Mouse (Mus musculus): ENCODE data around the gene Grin2d. TPM values are rescaled to one million over a fixed set of nuclear protein-coding genes. Genes with fewer than 3 reads are reported as not detected.

The Grin2d gene
- polyA plus RNA-seq (2012; rRNA removed), result 12.8 and 18.8 TPM in 2 replicates

DNA sequence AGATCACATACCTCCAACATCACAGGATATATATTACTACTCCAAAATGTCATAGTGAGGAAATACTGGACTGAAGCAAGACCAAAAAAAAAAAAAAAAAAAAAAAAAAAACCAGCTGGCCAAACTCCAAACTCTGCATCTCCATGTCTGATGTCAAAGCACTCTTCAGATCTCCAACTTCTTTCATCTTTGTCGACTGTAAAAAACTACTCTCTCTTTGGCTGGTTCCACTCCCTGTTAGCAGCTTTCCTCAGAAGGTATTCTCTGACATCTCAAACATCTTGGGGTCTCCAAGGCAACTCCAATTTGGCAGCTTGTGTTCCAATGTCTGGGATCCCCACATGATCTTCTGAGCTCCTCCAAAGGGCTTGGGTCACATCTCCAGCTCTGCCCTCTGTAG lies at the start of gene Grin2d:
TSS of gene Grin2d (minus strand) at position 101 of the 400 bp plus-strand sequence.

DNA sequence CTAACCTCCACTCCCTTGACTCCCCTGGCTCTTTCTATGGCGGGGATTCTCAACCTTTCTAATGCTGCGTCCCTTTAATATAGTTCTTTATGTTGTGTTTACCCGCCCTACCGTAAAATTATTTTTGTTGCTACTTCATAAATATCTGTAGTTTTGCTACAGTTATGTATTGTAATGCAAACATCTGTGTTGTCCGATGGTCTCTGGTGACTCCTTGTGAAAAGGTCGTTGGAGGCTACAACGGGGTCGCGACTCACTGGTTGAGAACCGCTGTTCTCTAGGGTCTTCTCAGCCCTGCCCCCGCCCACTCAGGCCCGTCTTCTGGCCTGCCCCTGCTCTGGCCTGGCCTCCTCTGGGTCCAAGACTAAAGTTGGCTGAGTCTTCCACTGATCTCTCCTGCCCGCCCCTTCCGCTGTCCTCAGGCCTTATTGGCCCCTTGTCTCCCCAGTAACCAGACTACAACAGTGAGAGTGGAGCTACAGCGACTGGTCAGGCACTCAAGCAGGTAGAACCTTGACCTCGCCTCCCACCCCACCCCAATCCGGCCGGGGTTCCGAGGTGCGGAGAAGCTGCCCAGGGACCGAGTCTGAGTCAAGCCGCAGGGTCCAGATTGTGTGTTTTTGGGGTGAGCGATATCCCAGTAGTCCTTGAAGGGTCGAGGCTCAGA lies 45.7 kb upstream of the Grin2d start, which contains the start of gene Ccdc114:
TSS of gene Ccdc114 (plus strand) at position 311 of the 667 bp plus-strand sequence.

DNA sequence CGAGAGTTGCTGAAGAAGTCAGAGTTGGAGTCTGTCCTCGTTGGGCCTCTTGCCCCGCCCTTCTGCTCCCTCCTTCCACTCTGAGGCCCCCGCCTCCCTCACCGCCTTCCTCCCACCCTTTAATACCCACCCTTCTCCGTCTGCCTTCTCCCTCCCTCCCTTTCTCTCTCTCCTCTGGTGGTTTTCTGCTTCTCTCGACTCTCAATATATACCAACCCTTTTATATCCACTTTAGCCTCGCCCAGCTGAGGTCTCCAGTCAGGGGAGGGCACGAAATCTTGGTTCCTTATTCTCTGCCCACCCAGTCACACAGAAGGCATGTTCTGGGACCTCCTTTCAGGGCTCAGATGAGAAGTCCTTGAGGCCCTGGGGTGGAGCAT lies 43.1 kb upstream of the Grin2d start, which contains the start of gene Emp3:
TSS of gene Emp3 (minus strand) at position 163 of the 380 bp plus-strand sequence.

DNA sequence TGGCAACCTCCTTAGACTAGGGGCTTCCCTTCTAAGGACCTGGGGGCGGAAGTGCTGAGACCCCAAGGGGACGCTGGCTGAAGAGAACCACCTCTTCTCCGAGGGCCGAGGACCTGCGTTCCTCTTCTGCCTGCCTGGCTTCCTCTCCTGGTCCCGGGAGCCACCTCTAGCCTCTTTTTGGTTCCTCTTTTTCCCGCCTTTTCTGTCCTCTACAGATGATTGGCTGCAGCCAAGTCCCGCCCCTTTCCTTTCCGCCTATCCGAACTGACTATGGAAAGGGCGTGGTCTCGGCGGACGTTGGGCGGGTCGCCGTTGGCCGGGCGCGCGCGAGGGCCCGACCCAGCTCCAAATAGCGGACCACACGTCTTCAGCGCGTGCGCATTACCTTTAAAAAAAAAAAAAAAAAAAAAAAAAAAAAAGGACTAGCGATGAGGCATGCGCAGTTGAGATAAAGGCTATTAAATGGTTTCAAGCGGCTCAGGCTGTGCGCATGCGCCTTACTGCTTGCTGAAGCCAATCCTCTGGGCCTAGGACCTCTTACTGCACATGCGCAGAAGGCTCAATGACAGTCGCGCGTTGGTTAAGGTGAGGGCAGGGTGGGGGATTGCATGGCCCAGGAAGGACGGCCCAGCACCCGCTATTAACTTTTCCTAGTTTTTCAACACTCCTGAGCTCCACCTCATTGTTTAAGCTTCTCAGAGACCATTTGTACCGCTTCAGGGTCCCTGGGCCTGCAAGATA lies 18.5 kb upstream of the Grin2d start, which contains the start of the genes Syngr4 and Tmem143:
TSS of gene Syngr4 (minus strand) at position 198 of the 741 bp plus-strand sequence.
TSS of gene Tmem143 (plus strand) at position 425 of the 741 bp plus-strand sequence.

GRCm38 (mm10) chr7:45872624-45873023 lies 5.6 kb downstream of the Grin2d start, which contains the start of gene Kdelr1:
TSS of gene Kdelr1 (plus strand) at chr7:45872772.

DNA sequence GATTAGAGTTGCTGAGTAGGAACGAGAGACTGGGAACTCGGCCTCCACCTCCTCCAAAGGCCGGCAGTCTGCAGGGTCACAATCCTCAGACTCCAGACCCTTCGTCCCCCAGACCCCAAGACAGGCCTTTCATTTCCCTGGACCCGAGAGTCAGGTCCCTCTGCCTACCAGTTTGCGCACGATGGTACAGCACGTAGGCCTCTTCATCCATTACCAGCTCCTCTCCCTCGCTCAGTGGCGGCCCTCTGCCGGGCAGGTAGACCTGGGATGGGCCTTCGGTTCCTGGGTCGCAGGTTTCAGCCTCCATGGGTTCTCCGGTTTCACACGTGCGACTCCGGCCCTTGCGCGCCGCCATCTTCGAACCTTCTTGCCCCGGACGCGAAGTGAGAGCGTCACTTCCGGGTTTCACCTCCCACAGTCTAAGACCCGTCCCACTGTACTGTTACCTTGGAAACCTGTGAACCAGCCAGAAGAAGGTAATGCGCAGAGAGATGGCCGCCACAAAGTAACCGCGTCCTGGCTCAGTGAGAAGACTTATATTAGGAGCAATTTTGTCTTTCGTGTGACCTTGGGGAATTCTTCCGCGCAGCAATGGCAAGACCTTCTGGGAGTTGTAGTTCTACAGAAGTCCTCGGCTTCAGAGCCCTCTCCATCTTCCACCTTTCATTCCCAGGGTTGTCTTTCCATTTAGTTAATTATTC lies 47.6 kb downstream of the Grin2d start, which contains the start of gene Grwd1:
TSS of gene Grwd1 (minus strand) at position 518 of the 701 bp plus-strand sequence.

DNA sequence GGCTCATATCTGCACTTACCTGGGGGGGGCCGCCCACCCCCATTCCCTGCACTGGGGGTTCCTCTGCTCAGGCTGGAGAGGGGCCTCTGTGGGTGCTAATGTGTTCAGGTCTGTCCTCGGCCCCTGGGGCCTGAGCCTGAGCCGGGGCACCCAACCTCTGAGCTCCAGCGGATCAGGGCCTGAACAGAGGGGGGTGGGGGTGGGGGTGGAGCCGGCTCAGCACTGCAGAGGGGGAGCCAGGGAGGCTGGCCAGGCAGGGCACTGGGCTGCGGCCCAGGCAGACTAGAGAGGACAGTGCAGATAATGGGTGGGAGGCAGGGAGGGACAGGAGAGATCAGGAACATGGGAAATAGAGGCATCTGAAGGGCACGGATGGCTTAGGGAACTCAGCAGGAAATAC lies 53.6 kb downstream of the Grin2d start, which contains the start of gene Kcnj14:
TSS of gene Kcnj14 (minus strand) at position 185 of the 400 bp plus-strand sequence.

GRCm38 (mm10) chr7:45813787-45814779 lies 64.1 kb downstream of the Grin2d start, which contains the start of gene Cyth2:
TSS of gene Cyth2 (minus strand) at chr7:45814581.

DNA sequence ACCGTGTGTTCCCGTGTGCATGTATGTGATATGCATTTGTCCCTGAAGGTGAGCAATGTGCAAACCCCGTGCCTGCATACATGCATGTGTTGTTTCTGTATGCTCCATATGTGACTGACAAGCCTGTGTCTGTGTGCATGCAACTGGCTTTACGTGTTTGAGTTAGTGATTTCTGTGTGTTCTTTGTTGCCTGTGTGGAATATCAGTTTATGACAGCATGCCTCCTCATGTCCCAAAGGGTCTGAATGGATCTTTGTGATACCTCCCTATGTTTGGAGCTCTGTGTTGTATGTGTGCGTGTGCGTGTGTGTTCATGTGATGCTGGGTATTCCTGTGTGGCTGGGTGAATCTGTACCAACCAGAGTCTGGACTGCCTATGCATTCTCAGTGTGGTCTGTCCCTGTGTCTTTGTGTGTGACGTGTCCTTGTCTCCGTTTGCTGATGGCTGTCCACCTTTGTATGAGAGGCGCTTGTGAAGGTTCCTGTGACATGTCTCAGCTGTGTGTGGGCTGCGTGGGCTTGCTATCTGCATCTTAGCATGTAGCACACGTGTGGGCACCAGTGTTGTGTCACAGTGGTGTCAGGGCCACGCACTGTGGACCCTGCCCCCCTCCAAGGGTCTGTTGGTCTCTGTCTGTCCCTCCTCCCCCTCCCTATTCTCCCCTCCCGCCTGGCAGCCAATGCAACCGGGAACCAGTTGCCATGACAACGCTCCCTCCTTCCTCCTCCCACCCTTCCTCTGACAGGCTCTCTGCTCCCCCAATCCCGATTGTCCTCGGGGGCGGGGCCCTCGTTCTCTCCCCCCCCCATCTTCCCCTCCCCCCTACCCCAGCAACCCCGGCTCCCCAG lies 93.4 kb downstream of the Grin2d start, which contains the start of gene Sult2b1:
TSS of gene Sult2b1 (minus strand) at position 146 of the 849 bp plus-strand sequence.

GRCm38 (mm10) chr7:45783511-45784091 lies 94.6 kb downstream of the Grin2d start, which contains the start of gene Lmtk3:
TSS of gene Lmtk3 (plus strand) at chr7:45783738.

Other genes starting within 250 kb of the Grin2d start
- gene Mamstr, start 238.4 kb downstream of the Grin2d start, polyA plus RNA-seq (2012; rRNA removed), result 3.5 and 7.4 TPM in 2 replicates
- 0.06 and 0.24 TPM in 2 replicates for gene Fut2, start 212.0 kb downstream of the Grin2d start, polyA plus RNA-seq (2012; rRNA removed)
- gene Ntn5, start 194.4 kb downstream of the Grin2d start, polyA plus RNA-seq (2012; rRNA removed), result 2.0 and 3.1 TPM in 2 replicates
- gene Sec1, start 184.0 kb downstream of the Grin2d start, polyA plus RNA-seq (2012; rRNA removed), result 0.95 and 2.1 TPM in 2 replicates
- 92.3 and 104 TPM in 2 replicates for gene Car11, start 178.5 kb downstream of the Grin2d start, polyA plus RNA-seq (2012; rRNA removed)
- 9.3 and 11.5 TPM in 2 replicates for gene Dbp, start 173.3 kb downstream of the Grin2d start, polyA plus RNA-seq (2012; rRNA removed)
- 985 and 996 TPM in 2 replicates for gene Rpl18, start 162.9 kb downstream of the Grin2d start, polyA plus RNA-seq (2012; rRNA removed)
- gene Sphk2, start 160.4 kb downstream of the Grin2d start, polyA plus RNA-seq (2012; rRNA removed), result 29.4 and 30.0 TPM in 2 replicates
- gene Fam83e, start 157.2 kb downstream of the Grin2d start, polyA plus RNA-seq (2012; rRNA removed), result 0.60 and 0.77 TPM in 2 replicates
- gene Spaca4, start 152.6 kb downstream of the Grin2d start, polyA plus RNA-seq (2012; rRNA removed), result not detected in 2 replicates
- gene Lmtk3, start 94.6 kb downstream of the Grin2d start, polyA plus RNA-seq (2012; rRNA removed), result 250 and 252 TPM in 2 replicates
- gene Sult2b1, start 93.7 kb downstream of the Grin2d start, polyA plus RNA-seq (2012; rRNA removed), result 1.2 and 2.1 TPM in 2 replicates
- 230 and 274 TPM in 2 replicates for gene Cyth2, start 63.8 kb downstream of the Grin2d start, polyA plus RNA-seq (2012; rRNA removed)
- 0.96 and 1.5 TPM in 2 replicates for gene Kcnj14, start 53.6 kb downstream of the Grin2d start, polyA plus RNA-seq (2012; rRNA removed)
- gene Grwd1, start 47.4 kb downstream of the Grin2d start, polyA plus RNA-seq (2012; rRNA removed), result 20.9 and 23.6 TPM in 2 replicates
- gene Kdelr1, start 5.6 kb downstream of the Grin2d start, polyA plus RNA-seq (2012; rRNA removed), result 157 and 187 TPM in 2 replicates
- 0.14 and 0.59 TPM in 2 replicates for gene Syngr4, start 18.3 kb upstream of the Grin2d start, polyA plus RNA-seq (2012; rRNA removed)
- 16.2 and 16.5 TPM in 2 replicates for gene Tmem143, start 18.6 kb upstream of the Grin2d start, polyA plus RNA-seq (2012; rRNA removed)
- gene Emp3, start 43.0 kb upstream of the Grin2d start, polyA plus RNA-seq (2012; rRNA removed), result 25.6 and 55.8 TPM in 2 replicates
- gene Ccdc114, start 45.7 kb upstream of the Grin2d start, polyA plus RNA-seq (2012; rRNA removed), result 6.0 and 7.2 TPM in 2 replicates
- 1.4 and 1.5 TPM in 2 replicates for gene Abcc6, start 151.9 kb upstream of the Grin2d start, polyA plus RNA-seq (2012; rRNA removed)
- gene Nomo1, start 155.3 kb upstream of the Grin2d start, polyA plus RNA-seq (2012; rRNA removed), result 39.8 and 43.8 TPM in 2 replicates
- gene Kcnj11, start 222.4 kb upstream of the Grin2d start, polyA plus RNA-seq (2012; rRNA removed), result 10.1 and 14.4 TPM in 2 replicates